Mouse (Mus musculus): ENCODE results near the gene Atp9a.

The Atp9a gene

GRCm38 (mm10) chr2:168643524-168644177 lies 98.6 kb downstream of the Atp9a start:
- DNase-seq (ENCODE audit: low spot score in 2 of 2): no peak

GRCm38 (mm10) chr2:168642187-168642586 lies 100.0 kb downstream of the Atp9a start:
- DNase-seq (ENCODE audit: low spot score in 2 of 2): no peak

GRCm38 (mm10) chr2:168640460-168640859 lies 101.7 kb downstream of the Atp9a start:
- no peak for DNase-seq (ENCODE audit: low spot score in 2 of 2)

GRCm38 (mm10) chr2:168634881-168635280 lies 107.3 kb downstream of the Atp9a start:
- no peak for DNase-seq (ENCODE audit: low spot score in 2 of 2)

DNA sequence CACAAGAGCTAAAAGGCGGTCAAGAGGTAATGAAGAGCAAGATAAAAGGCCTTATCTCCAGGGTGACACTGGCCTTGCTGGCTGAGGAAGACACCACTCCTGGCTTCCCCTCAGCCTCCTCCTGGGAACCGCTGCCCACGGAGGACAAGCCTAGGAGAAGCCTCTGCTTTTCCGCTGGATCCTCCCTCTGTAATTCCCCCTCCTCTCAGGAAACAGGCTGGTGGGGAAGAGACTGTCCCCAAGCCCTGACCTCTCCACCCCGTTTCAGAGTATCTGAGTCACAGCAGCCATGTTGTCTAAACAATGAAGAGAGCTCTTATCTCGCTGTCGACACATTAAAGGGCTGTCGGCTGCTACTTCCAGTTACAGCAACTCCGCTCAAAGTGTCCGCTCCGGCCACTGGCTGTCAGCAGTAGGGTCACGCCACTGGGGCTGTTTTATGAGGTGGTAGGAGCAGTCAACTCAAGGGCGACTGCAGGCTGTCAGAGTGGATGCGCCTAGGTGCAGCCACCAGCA lies 108.8 kb downstream of the Atp9a start:
- DNase-seq (ENCODE audit: low spot score in 2 of 2): no peak

DNA sequence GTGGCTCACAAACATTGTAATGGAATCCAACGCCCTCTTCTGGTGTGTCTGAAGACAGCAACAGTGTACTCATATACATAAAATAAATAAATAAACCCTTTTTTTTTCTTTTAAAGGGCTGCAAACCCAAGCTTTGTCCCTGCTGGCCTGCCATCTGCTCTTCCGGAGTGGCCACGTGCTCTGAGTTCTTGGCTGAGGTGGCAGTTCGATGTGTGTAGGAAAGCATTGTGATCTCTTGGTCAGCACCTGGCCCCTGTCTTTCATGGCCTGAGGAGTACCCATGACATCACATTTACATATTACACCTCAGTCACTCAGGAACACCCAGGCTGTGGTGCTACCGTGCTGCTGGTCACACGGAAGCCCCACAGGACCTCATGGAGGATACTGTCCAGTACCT lies 109.7 kb downstream of the Atp9a start:
- no peak for DNase-seq (ENCODE audit: low spot score in 2 of 2)

- DNase-seq (ENCODE audit: low spot score in 2 of 2): peak; percentile 54 to 75
These were observed 113.4 kb downstream of the Atp9a start for GRCm38 (mm10) chr2:168628787-168629186.

GRCm38 (mm10) chr2:168627829-168628770 lies 114.1 kb downstream of the Atp9a start:
- no peak for DNase-seq (ENCODE audit: low spot score in 2 of 2)

- DNase-seq (ENCODE audit: low spot score in 2 of 2): no peak
These were observed 115.8 kb downstream of the Atp9a start for GRCm38 (mm10) chr2:168626385-168626784.

DNA sequence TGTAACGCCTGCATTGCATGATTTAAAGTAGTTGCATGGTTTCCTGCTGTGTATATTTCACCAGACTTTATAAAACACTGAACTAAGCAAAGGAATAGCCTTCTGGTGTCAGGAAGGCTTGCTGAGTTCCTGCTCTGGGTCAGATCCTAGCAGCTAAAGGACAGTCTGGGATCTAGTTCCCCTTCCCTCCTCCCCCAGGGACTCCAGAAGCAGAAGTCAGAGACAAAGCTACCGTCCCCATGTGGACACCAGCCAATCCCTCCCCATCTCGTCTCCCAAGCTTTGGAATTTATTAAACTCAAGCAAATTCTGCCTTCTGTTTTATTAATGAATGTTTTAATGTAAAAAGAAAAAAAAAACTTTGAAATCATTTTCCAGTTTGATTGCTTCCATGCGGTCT lies 117.1 kb downstream of the Atp9a start:
- no peak for DNase-seq (ENCODE audit: low spot score in 2 of 2)

DNA sequence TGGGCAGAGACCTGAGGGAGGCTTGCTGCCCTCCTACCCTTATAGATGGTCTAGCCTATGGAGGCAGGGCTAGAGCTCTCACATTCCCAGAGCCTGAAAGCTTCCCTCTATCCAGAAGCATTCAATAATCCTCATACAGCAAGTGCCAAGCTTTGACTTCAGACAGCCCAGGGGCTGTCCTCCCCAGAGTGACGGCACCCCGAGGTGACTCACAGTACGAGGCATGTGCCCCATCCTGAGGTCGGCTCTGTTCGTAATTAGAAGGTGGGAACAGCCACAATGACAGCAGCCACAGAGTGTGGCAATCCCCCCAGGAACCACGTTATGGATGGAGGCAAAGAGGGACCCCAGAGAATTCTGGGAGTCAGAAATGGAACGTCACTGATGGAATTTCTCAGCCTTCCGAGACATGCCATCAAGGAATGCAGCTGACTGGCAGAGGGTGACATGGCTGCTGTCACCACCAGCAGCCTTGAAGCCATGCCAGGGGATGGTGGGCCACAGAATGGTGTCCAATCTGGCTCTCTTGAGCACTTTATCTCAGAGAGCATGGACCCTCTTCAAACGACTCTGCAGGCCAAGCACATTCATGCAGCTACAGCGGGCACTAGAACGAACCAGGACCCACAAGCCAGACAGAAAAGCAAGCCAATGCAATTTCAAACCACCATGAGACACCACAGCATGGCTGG lies 121.0 kb downstream of the Atp9a start:
- DNase-seq (ENCODE audit: low spot score in 2 of 2): no peak

DNA sequence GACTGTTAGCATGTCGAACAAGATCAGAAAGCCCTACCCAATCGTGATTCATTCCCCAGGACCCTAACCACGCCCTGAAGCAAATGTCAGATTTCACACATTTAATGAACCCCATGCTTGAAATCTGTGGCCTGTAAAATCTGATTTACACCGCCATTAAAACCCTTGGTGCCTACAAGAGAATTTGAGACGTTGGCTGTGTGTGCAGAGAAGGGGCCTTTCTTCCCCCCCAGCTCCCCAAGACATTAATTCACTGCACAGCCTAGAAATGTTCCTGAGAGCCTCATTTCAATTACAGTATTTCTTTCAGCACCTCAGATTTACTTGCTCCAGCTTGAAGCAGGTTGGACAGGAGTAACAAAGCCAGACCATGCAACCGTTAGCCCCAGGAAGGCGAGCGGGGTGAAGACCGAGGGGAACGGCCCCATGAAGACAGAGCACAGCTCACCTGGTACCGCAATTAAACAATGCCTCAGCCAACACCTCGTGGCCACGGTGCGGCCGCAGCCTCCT lies 123.9 kb downstream of the Atp9a start:
- DNase-seq (ENCODE audit: low spot score in 2 of 2): no peak

GRCm38 (mm10) chr2:168615160-168615559 lies 127.0 kb downstream of the Atp9a start:
- no peak for DNase-seq (ENCODE audit: low spot score in 2 of 2)

DNA sequence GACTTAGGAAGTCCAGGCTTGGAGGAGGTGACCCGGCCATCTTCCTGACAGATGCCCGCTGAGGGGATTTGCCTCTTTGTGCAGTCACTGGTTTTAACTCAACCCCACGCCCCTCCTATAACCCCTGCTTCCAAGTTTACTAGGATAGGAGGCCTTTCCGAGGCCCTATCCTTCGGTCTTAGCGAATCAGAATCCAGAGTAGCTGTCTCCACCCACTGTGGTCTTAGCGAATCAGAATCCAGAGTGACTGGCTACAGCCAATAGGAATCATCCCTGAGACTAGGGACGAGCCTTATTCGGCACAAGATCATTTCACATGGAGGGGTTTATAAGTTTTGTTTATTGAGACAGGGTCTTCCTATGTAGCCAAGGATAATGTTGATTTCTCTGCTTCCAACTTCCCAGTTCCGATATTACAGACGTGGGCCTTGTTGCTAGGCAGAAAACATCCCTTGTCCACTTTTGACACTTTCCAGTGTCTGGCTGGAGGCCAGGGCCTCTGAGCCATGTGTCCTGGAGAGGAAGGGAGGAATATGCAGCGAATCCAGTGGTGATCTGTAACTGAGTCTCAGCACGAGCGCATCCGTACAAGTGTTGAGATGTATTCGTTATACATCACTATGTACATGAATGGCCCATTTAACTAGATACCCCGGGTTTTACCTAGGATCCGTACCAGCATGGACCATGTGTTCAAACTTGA lies 127.9 kb downstream of the Atp9a start:
- DNase-seq (ENCODE audit: low spot score in 2 of 2): no peak

DNA sequence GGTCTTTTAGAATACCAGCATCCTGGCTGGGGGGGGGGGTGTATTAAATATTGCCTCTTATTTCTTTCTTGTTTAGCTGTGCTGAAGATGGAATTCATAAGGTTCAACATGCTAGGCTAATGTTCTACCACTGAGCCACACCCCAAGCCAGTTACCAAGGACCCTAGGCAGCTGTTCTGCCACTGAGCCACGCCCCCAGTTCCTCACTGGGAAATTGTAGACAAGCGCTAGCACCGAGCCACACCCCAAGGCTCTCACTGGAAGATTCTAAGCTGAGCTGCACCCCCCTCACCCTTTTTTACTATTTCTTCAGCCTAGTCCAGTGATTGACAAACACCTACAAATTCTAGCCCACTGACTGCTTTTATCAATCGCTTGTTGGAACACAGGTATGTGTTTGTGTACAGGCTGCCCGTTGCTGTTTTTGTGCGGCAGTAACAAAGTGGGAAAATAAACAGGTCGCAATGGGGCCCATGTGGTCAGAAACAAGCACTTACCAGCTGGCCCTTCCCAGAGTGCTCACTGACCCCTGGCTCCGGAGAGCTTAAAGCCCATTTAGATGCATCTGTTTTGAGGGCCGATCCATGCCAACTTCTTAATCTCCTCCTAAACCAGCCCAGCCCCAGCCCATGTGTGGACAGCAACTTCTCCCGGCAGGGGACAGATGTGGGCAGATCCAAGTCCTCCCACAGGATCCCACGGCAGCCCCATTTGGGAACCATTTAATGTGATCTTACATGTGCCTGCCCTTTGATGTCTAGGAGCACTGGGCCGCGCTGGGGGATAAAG lies 128.9 kb downstream of the Atp9a start:
- DNase-seq (ENCODE audit: low spot score in 2 of 2): no peak

GRCm38 (mm10) chr2:168610941-168611340 lies 131.3 kb downstream of the Atp9a start:
- no peak for DNase-seq (ENCODE audit: low spot score in 2 of 2)

GRCm38 (mm10) chr2:168609653-168610248 lies 132.5 kb downstream of the Atp9a start:
- DNase-seq (ENCODE audit: low spot score in 2 of 2): no peak

- DNase-seq (ENCODE audit: low spot score in 2 of 2): no peak
These were observed 134.1 kb downstream of the Atp9a start for GRCm38 (mm10) chr2:168608125-168608564.

DNA sequence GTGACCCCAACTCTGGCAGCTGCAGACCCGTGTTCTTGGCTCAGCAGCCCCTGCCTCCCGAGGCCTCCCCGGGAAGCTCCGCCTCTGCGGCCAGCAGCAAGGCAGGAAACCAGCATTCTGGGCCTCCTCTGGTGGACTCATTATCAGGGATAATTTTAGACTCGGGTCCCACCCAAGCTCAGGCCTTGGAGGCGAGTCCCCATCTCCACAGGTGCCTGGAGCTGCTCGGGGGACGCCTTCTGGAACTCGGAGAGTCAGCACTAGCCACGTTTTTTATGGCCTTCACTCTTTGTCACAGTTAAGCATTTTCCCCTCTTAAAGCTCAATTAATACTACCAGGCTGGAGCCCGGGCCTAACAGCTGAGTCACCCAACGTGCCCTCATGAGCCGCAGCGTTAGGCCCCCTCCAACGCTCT lies 137.5 kb downstream of the Atp9a start:
- DNase-seq (ENCODE audit: low spot score in 2 of 2): no peak

- DNase-seq (ENCODE audit: low spot score in 2 of 2): no peak
These were observed 139.8 kb downstream of the Atp9a start for GRCm38 (mm10) chr2:168602387-168602741.
